Mouse (Mus musculus): ENCODE data around the gene 2810408A11Rik.

- TF ChIP-seq CTCF (IDR thresholded peaks at IDR 0.05; ENCODE audit: low read depth) (no peak), EP300 (IDR thresholded peaks at IDR 0.05; ENCODE audit: low read depth) (no peak)
Measured at GRCm38 (mm10) chr11:69939731-69940130, 38.9 kb upstream of the 2810408A11Rik start.

All from liver, postnatal 0 days (tissue).